Mouse (Mus musculus) gastrocnemius, adult 2 months (tissue): ENCODE measurements around the gene Rad51b. TPM values are rescaled to one million over a fixed set of nuclear protein-coding genes. Genes with fewer than 3 reads are reported as not detected.

Source experiments
- DNase-seq: peaks from one replicate; pipeline ENCODE4 v3.0.0; 2022
- H3K27ac ChIP-seq: fragments of 200-600 bp; 2 replicates; pipeline ENCODE4 v1.8.1; 2022; ENCODE audit warnings: mild to moderate bottlenecking
- H3K4me3 ChIP-seq: fragments of 200-600 bp; 2 replicates; pipeline ENCODE4 v1.8.1; 2022; ENCODE audit warnings: mild to moderate bottlenecking, moderate library complexity
- CTCF ChIP-seq: fragments of 200-600 bp; IDR thresholded peaks from 2 replicates; pipeline ENCODE4 v1.8.1; 2022; ENCODE audit warnings: antibody characterized with exemption, mild to moderate bottlenecking, moderate library complexity
- intact Hi-C: fragments of 180-260 bp; cut with DNase I; formaldehyde crosslinking; loops from one replicate; pipeline ENCODE4 v1.15.1; 2025
- total RNA-seq, 2 experiments: library from RNA; stranded (reverse); gene quantifications; 2 replicates each; pipeline ENCODE4 v1.2.3; 2021

The Rad51b gene
- total RNA-seq, 2 experiments from 2014 or later = 0.11 TPM; not detected in 1

DNA sequence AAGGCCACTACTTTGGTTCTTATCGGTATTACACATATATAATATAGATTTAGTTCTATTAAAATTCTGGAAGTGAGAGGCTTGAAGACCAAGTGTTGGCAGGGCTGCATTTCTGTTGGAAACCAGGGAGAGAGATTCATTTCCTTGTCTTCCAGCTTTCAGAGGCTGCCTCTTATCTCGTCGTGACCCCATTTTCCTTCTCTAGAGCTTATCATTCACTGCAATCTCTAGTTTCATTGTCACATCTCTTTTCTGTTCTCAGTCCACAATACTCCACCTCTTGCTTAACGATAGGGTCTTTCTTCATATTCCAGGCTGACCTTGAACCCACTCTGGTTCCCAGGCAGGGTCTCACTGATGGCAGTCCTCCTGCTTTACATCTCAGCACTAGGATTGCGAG lies 202.7 kb downstream of the Rad51b start:
- TF ChIP-seq CTCF = no peak
- intact Hi-C loops = no loop called here
- H3K27ac ChIP-seq = no peak overlapping the region
- no peak overlapping the region for H3K4me3 ChIP-seq
- no peak for DNase-seq

DNA sequence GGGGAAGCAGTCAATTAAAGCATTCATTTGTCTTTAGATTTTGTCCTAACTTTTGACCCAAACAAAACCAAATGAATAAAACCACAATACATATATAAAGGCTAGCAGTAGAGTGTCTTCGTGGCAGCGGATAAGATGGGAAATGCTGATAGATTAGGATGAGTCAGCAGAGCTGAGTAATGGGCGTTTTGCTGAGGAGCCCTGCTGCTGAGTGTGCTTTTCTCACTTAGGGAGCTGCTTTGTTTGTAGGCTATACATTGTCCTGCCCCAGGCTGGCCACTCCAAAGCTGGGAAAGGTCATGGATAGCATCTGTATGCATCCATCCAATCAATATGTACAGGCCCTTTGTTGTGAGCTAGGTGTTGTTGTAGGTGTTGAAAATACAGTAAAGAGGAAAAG lies 204.8 kb downstream of the Rad51b start:
- intact Hi-C loops = no loop called here
- Histone ChIP-seq H3K27ac (no peak overlapping the region), H3K4me3 (no peak overlapping the region)
- no peak for DNase-seq
- no peak for TF ChIP-seq CTCF

GRCm38 (mm10) chr12:79502862-79503581 lies 205.9 kb downstream of the Rad51b start:
- intact Hi-C loops = no loop called here

GRCm38 (mm10) chr12:79503582-79504515 lies 206.8 kb downstream of the Rad51b start:
- Histone ChIP-seq H3K27ac (no peak overlapping the region), H3K4me3 (no peak overlapping the region)
- intact Hi-C loops = no loop called here
- TF ChIP-seq CTCF = no peak
- no peak for DNase-seq

More at GRCm38 (mm10) chr12:79502862-79503581, 205.9 kb downstream of the Rad51b start:
- no peak for DNase-seq
- H3K27ac ChIP-seq = no peak overlapping the region
- H3K4me3 ChIP-seq = no peak overlapping the region
- TF ChIP-seq CTCF = no peak

GRCm38 (mm10) chr12:79504641-79505040 lies 207.6 kb downstream of the Rad51b start:
- no peak for TF ChIP-seq CTCF
- Histone ChIP-seq H3K27ac (no peak overlapping the region), H3K4me3 (no peak overlapping the region)
- DNase-seq = no peak
- intact Hi-C loops = no loop called here

DNA sequence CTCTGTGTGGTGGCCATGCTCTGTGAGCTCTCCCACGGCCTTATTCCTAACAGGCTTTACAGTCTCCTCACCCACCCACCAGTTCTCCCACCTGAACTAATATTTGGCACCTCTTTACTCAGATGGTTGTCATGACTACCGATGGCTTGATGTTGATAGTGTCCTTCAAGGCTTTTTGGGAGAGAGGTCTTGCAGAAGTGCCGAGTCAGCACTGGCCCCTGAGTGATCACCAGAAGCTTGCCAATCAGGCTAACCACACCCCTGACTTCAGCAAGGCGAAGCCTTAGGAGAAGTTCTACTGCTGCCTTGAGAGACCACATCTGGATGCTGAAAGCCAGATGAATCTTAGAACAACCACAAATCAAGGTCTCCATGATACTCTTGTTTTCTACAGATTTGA lies 209.3 kb downstream of the Rad51b start:
- intact Hi-C loops = no loop called here
- peak overlapping the region; percentile 67 for H3K27ac ChIP-seq
- no peak for TF ChIP-seq CTCF
- no peak overlapping the region for H3K4me3 ChIP-seq
- peak; percentile 39 for DNase-seq

GRCm38 (mm10) chr12:79507141-79507681 lies 210.1 kb downstream of the Rad51b start:
- peak; percentile 40 for DNase-seq
- H3K27ac ChIP-seq = peak overlapping the region; percentile 67

GRCm38 (mm10) chr12:79511454-79512204 lies 214.5 kb downstream of the Rad51b start:
- no peak for TF ChIP-seq CTCF
- peak; percentile 73 for DNase-seq
- intact Hi-C loops = no loop called here
- no peak overlapping the region for H3K4me3 ChIP-seq
- peak overlapping the region; percentile 81 for H3K27ac ChIP-seq

More at GRCm38 (mm10) chr12:79507141-79507681, 210.1 kb downstream of the Rad51b start:
- peak overlapping the region; percentile 10 for H3K4me3 ChIP-seq
- TF ChIP-seq CTCF = no peak
- intact Hi-C loops = no loop called here

GRCm38 (mm10) chr12:79512205-79512886 lies 215.3 kb downstream of the Rad51b start:
- TF ChIP-seq CTCF = no peak
- DNase-seq = no peak
- H3K27ac ChIP-seq = peak overlapping the region; percentile 81
- intact Hi-C loops = no loop called here
- H3K4me3 ChIP-seq = no peak overlapping the region

- DNase-seq = no peak
- Histone ChIP-seq H3K27ac (peak overlapping the region; percentile 81), H3K4me3 (no peak overlapping the region)
- intact Hi-C loops = no loop called here
- TF ChIP-seq CTCF = no peak; the same call in 1 of the 2 replicates
Measured at GRCm38 (mm10) chr12:79512982-79513681, 216.1 kb downstream of the Rad51b start.

GRCm38 (mm10) chr12:79514680-79515079 lies 217.6 kb downstream of the Rad51b start:
- TF ChIP-seq CTCF = no peak
- Histone ChIP-seq H3K27ac (no peak overlapping the region), H3K4me3 (no peak overlapping the region)
- no peak for DNase-seq
- intact Hi-C loops = no loop called here
